In genomic region chr7:92668791-92669506, GRCm38 (mm10) we compare ENCODE assay signal across 8 mouse cellular contexts. TPM values are rescaled to one million over a fixed set of nuclear protein-coding genes. Genes with fewer than 3 reads are reported as not detected.
DNase-seq lines count a peak whose midpoint lies in the region; ATAC-seq and TF ChIP-seq lines count a peak whose summit lies in the region.

No protein-coding gene starts in this region.

- peaks cover 20% of the 10 kb centered on the region for H3K4me1 ChIP-seq in forebrain, embryonic 13.5 days
- peaks cover 17% of the 10 kb centered on the region for H3K4me1 ChIP-seq in liver, postnatal 0 days (ENCODE audit: insufficient read depth)
- H3K4me1 ChIP-seq in neural tube, embryonic 14.5 days (ENCODE audit: control insufficient read depth, insufficient read depth, low read length), result peaks cover 16% of the 10 kb centered on the region
- no peaks in the 10 kb centered on the region; the same call in 1 of the 2 replicates for H3K4me1 ChIP-seq in testis, adult 2 months (ENCODE audit: control insufficient read depth, insufficient read depth, low read length)

- H3K36me3 ChIP-seq in forebrain, embryonic 13.5 days (ENCODE audit: poor library complexity, severe bottlenecking), result peaks cover 7% of the 10 kb centered on the region; the same call in 1 of the 2 replicates
- H3K36me3 ChIP-seq in liver, postnatal 0 days (replicated peaks; ENCODE audit: insufficient read depth, low read length), result peaks cover 10% of the 10 kb centered on the region
- H3K36me3 ChIP-seq in neural tube, embryonic 14.5 days (ENCODE audit: control insufficient read depth, insufficient read depth, low read length), result no peaks in the 10 kb centered on the region
- H3K36me3 ChIP-seq in testis, adult 2 months (ENCODE audit: control insufficient read depth, insufficient read depth, low read length), result peaks cover 13% of the 10 kb centered on the region

- 0 out of 2 replicates have a peak, but pooled peaks have one; percentile 7 for TF ChIP-seq CTCF in liver, postnatal 0 days (IDR thresholded peaks at IDR 0.05; ENCODE audit: low read depth)
- no peak for TF ChIP-seq CTCF in testis, adult 2 months (IDR thresholded peaks at IDR 0.05; ENCODE audit: control insufficient read depth, insufficient read depth, insufficient replicate concordance, low read depth, low read length)

- peak overlapping the region; percentile 97 for H3K27ac ChIP-seq in forebrain, embryonic 13.5 days
- H3K27ac ChIP-seq in liver, postnatal 0 days (ENCODE audit: low read depth), result peak overlapping the region; percentile 99
- H3K27ac ChIP-seq in neural tube, embryonic 14.5 days (ENCODE audit: low read depth, low read length), result peak overlapping the region; percentile 98
- H3K27ac ChIP-seq in testis, adult 2 months (ENCODE audit: control insufficient read depth, insufficient read depth, low read depth, low read length), result peak overlapping the region; percentile 94

- 0 out of 2 replicates have a peak, but pooled peaks have one; percentile 5 for ATAC-seq in forebrain, embryonic 13.5 days
- ATAC-seq in liver, postnatal 0 days, result peak; percentile 20
- ATAC-seq in neural tube, embryonic 14.5 days (ENCODE audit: low read depth), result peak; percentile 10; the same call in 1 of the 2 replicates

- 0% methylated on average over 29 of the region's 29 CpGs for WGBS in forebrain, embryonic 13.5 days
- WGBS in large intestine, adult 2 months, result 1% methylated on average over 29 of the region's 29 CpGs
- 0% methylated on average over 29 of the region's 29 CpGs for WGBS in liver, postnatal 0 days (ENCODE audit: insufficient replicate concordance)
- under 1% methylated on average over 29 of the region's 29 CpGs for WGBS in neural tube, embryonic 14.5 days

- peak overlapping the region; percentile 97 for H3K9ac ChIP-seq in forebrain, embryonic 13.5 days
- peak overlapping the region; percentile 99 for H3K9ac ChIP-seq in liver, postnatal 0 days (replicated peaks)
- H3K9ac ChIP-seq in neural tube, embryonic 14.5 days (replicated peaks; ENCODE audit: low read depth, low read length), result peak overlapping the region; percentile 97

- peak overlapping the region; percentile 99 for H3K4me3 ChIP-seq in forebrain, embryonic 13.5 days
- peak overlapping the region; percentile 98 for H3K4me3 ChIP-seq in liver, postnatal 0 days (ENCODE audit: low read depth, low read length)
- H3K4me3 ChIP-seq in neural tube, embryonic 14.5 days (ENCODE audit: low read depth, low read length), result peak overlapping the region; percentile 97
- H3K4me3 ChIP-seq in testis, adult 2 months (ENCODE audit: control insufficient read depth, low read depth, low read length), result peak overlapping the region; percentile 99

- peak overlapping the region; percentile 80 for H3K4me2 ChIP-seq in forebrain, embryonic 13.5 days
- peak overlapping the region; percentile 75 for H3K4me2 ChIP-seq in liver, postnatal 0 days (ENCODE audit: low read depth, low read length)
- H3K4me2 ChIP-seq in neural tube, embryonic 14.5 days (ENCODE audit: low read depth, low read length), result peak overlapping the region; percentile 87

- TF ChIP-seq POLR2A in testis, adult 2 months (IDR thresholded peaks at IDR 0.05; ENCODE audit: control insufficient read depth, low read depth, low read length), result no peak

- intact Hi-C loops in heart, postnatal 10 days (cut with DNase I), result loop anchor here (1.0 to 2.0 kb wide), 3 partner anchors 22 to 108 kb away; partner anchors contain the start of gene Ccdc90b

- TF ChIP-seq EP300 in liver, postnatal 0 days (IDR thresholded peaks at IDR 0.05; ENCODE audit: low read depth), result no peak

- no peaks in the 10 kb centered on the region for H3K9me3 ChIP-seq in forebrain, embryonic 13.5 days (replicated peaks)
- no peaks in the 10 kb centered on the region for H3K9me3 ChIP-seq in liver, postnatal 0 days (ENCODE audit: low read length)
- H3K9me3 ChIP-seq in neural tube, embryonic 14.5 days (ENCODE audit: control insufficient read depth, low read length), result no peaks in the 10 kb centered on the region

- H3K27me3 ChIP-seq in forebrain, embryonic 13.5 days, result no peaks in the 10 kb centered on the region
- no peaks in the 10 kb centered on the region for H3K27me3 ChIP-seq in liver, postnatal 0 days (ENCODE audit: insufficient read depth, low read length)
- H3K27me3 ChIP-seq in neural tube, embryonic 14.5 days (ENCODE audit: control insufficient read depth, insufficient read depth, low read length), result no peaks in the 10 kb centered on the region
- no peaks in the 10 kb centered on the region for H3K27me3 ChIP-seq in testis, adult 2 months (ENCODE audit: control insufficient read depth, insufficient read depth, low read length)

- peak; percentile 44 to 53 for DNase-seq in CD8-positive naive resting alpha-beta T cell, adult 2 months (ENCODE audit: low read depth in 2 of 2, low spot score in 2 of 2)
- peak; percentile 56 for DNase-seq in c-Kit-positive CD71-positive TER-119-positive erythroid progenitor cells, embryonic 14.5 days (ENCODE audit: low spot score)
- DNase-seq in heart, postnatal 10 days, result peak; percentile 71 to 76
- peak; percentile 31 for DNase-seq in large intestine, adult 2 months (ENCODE audit: low read depth, low spot score)
- peak; percentile 74 for DNase-seq in liver, postnatal 0 days

RNA-seq across cellular contexts. Expression of gene Pcf11, which starts 0.8 kb away (rescaled TPM):
- polyA plus RNA-seq in forebrain, embryonic 13.5 days (2015; fragmentation: Nextera tagmentation; extraction: Ambion mirVana), result 24.0 and 26.6 TPM in 2 replicates
- 10 to 100 TPM; 28.6 to 39.2 TPM for total RNA-seq in heart, postnatal 10 days (2021)
- polyA plus RNA-seq in large intestine, adult 2 months (2012; rRNA removed), result 9.9 and 12.3 TPM in 2 replicates
- polyA plus RNA-seq in liver, postnatal 0 days (2015; fragmentation: Nextera tagmentation; extraction: Ambion mirVana), result 7.0 and 8.0 TPM in 2 replicates
- 19.6 and 21.5 TPM in 2 replicates for polyA plus RNA-seq in neural tube, embryonic 14.5 days (2014; fragmentation: Nextera tagmentation; extraction: Ambion mirVana)
- polyA plus RNA-seq in testis, adult 2 months (2012; rRNA removed), result 40.4 and 43.8 TPM in 2 replicates

RNA-seq across cellular contexts. Expression of gene Ankrd42, which starts 32.0 kb away (rescaled TPM):
- polyA plus RNA-seq in forebrain, embryonic 13.5 days (2015; fragmentation: Nextera tagmentation; extraction: Ambion mirVana), result 10.9 and 15.6 TPM in 2 replicates
- 1 to 10 TPM; 1.9 to 2.1 TPM for total RNA-seq in heart, postnatal 10 days (2021)
- 0.30 and 0.36 TPM in 2 replicates for polyA plus RNA-seq in large intestine, adult 2 months (2012; rRNA removed)
- 0.45 and 0.67 TPM in 2 replicates for polyA plus RNA-seq in liver, postnatal 0 days (2015; fragmentation: Nextera tagmentation; extraction: Ambion mirVana)
- 16.5 and 17.8 TPM in 2 replicates for polyA plus RNA-seq in neural tube, embryonic 14.5 days (2014; fragmentation: Nextera tagmentation; extraction: Ambion mirVana)
- polyA plus RNA-seq in testis, adult 2 months (2012; rRNA removed), result 125 and 140 TPM in 2 replicates

Comparison
In these comparisons a context has a peak if more than half of its experiments do, and no peak if none do; other contexts are left out.
1. Peak in every context shown above with its lines: DNase-seq, ATAC-seq, H3K4me3 ChIP-seq and H3K27ac ChIP-seq.